33 mouse cellular contexts compared by ENCODE assay signal in genomic region chr16:96932211-96932610, GRCm38 (mm10).
"Had no signal": no experiment of that assay in that cellular context is flagged by ENCODE, and none has a peak within 500 bp of the region (broad histone marks: within the 10 kb centered on the region; RNA-seq: fewer than 3 reads in every experiment).

No protein-coding gene starts in this region.

- H3K9me3 ChIP-seq: heart, embryonic 12.5 days; heart, embryonic 13.5 days; heart, embryonic 15.5 days; hindbrain, embryonic 10.5 days; hindbrain, embryonic 12.5 days; hindbrain, embryonic 15.5 days; intestine, embryonic 15.5 days; kidney, embryonic 15.5 days had no signal

- H3K9ac ChIP-seq: heart, embryonic 12.5 days; heart, embryonic 13.5 days; heart, embryonic 15.5 days; hindbrain, embryonic 12.5 days; hindbrain, embryonic 14.5 days; hindbrain, embryonic 15.5 days; intestine, embryonic 15.5 days; kidney, embryonic 15.5 days had no signal

- H3K27me3 ChIP-seq: heart, embryonic 12.5 days; heart, embryonic 13.5 days; heart, embryonic 15.5 days; hindbrain, embryonic 12.5 days; hindbrain, embryonic 15.5 days; intestine, embryonic 15.5 days; kidney, embryonic 15.5 days had no signal

- H3K27ac ChIP-seq: heart, adult 2 months; heart, embryonic 13.5 days; heart, embryonic 15.5 days; hindbrain, embryonic 10.5 days; hindbrain, embryonic 12.5 days; hindbrain, embryonic 14.5 days; intestine, embryonic 15.5 days; kidney, embryonic 15.5 days; kidney, postnatal 0 days; layer of hippocampus, adult 2 months; left cerebral cortex, adult 2 months had no signal

- DNase-seq: heart, adult 2 months; heart, postnatal 10 days; heart, postnatal 14 days; heart, postnatal 36 days; kidney, adult 11 months; kidney, adult 18-20 months; kidney, adult 2 months; kidney, adult 8-10 months; kidney, adult 9 months; kidney, postnatal 10 days; kidney, postnatal 14 days; kidney, postnatal 25 days; kidney, postnatal 36 days; kidney, postnatal 4 days; layer of hippocampus, adult 9-11 months; layer of hippocampus, postnatal 36 days had no signal

- H3K4me3 ChIP-seq: heart, adult 2 months; heart, embryonic 12.5 days; heart, embryonic 13.5 days; heart, embryonic 15.5 days; hindbrain, embryonic 10.5 days; hindbrain, embryonic 12.5 days; hindbrain, embryonic 15.5 days; intestine, embryonic 15.5 days; kidney, embryonic 15.5 days; layer of hippocampus, adult 2 months; left cerebral cortex, adult 2 months had no signal

- H3K36me3 ChIP-seq: heart, embryonic 12.5 days; heart, embryonic 13.5 days; heart, embryonic 15.5 days; hindbrain, embryonic 10.5 days; hindbrain, embryonic 12.5 days; hindbrain, embryonic 15.5 days; intestine, embryonic 15.5 days; kidney, embryonic 15.5 days had no signal

- H3K4me1 ChIP-seq: hindbrain, embryonic 10.5 days; intestine, embryonic 15.5 days; kidney, embryonic 15.5 days had no signal

- ATAC-seq: hindbrain, embryonic 16.5 days; inflammation-experienced regulatory T-cells, adult 6 months; intestine, embryonic 15.5 days; intestine, embryonic 16.5 days; intestine, postnatal 0 days had no signal

- H3K4me2 ChIP-seq: heart, embryonic 11.5 days; heart, embryonic 12.5 days; heart, embryonic 13.5 days; heart, embryonic 15.5 days; hindbrain, embryonic 12.5 days; hindbrain, embryonic 14.5 days; hindbrain, embryonic 15.5 days; intestine, embryonic 15.5 days; kidney, embryonic 15.5 days had no signal
